Mouse (Mus musculus) gastrocnemius, adult 8-10 months (tissue): ENCODE measurements around the gene Angptl4. TPM values are rescaled to one million over a fixed set of nuclear protein-coding genes. Genes with fewer than 3 reads are reported as not detected.
"Not testable (repeated sequence)": the region's sequence is repeated elsewhere in the genome, so short reads cannot be mapped to it uniquely, and the experiment has no call there.

Experiments
- DNase-seq, 2 experiments: peaks; one replicate each; pipeline ENCODE4 v3.0.0; 2022; ENCODE audit warnings: low spot score in 2 of 2
- total RNA-seq, 4 experiments: library from RNA; stranded (reverse); gene quantifications; 2 replicates each; pipeline ENCODE4 v1.2.4; 2022

The Angptl4 gene
- total RNA-seq, 4 experiments from 2014 or later = 0.41 to 5.5 (median 3.0) TPM

- peak in 1 of 2 experiments; percentile 24 for DNase-seq
These were observed 25.4 kb downstream of the Angptl4 start for GRCm38 (mm10) chr17:33756108-33756790.

GRCm38 (mm10) chr17:33755418-33756107 is 26.1 kb downstream of the Angptl4 start:
- no peak for DNase-seq

- DNase-seq = no peak
These were observed 27.0 kb downstream of the Angptl4 start for GRCm38 (mm10) chr17:33754656-33755055.

DNA sequence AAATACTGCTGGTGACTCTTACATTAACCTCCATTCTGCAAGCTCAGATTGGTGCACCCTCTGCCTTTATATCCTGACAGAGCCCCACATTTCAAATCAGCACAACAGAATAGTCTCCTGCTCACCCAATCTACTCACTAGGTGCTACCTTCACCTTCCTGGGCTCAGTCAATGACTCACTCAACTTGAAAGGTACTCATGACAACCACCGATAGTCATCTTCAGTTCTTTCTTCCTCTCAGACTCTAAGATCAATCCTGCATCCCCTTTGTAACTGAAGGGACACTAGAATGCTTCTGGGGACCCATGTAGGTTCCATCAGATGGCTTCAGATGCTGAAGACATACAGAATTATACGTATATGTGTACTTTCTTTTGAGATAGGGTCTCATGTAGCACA is 29.3 kb downstream of the Angptl4 start:
- DNase-seq = no peak

DNA sequence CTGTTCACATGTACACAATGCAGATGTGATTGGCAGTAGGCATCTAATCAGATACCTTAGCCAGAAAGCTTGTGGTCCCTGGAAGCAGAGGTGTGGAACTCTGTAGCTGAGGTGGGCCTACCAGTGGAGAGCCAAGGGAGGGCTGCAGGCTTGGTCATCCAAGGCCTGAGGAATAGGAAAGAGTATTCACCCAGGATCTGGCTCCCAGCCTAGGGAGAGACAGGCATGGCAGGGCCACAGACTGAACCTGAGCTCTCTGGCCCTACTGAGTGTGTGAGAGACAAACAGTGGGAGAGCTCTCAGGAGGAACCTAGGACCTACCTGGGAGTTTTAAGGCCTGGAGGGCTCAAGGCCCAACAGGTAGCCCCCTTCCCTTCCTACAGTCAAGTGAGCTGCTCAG is 30.4 kb downstream of the Angptl4 start:
- DNase-seq = no peak

DNA sequence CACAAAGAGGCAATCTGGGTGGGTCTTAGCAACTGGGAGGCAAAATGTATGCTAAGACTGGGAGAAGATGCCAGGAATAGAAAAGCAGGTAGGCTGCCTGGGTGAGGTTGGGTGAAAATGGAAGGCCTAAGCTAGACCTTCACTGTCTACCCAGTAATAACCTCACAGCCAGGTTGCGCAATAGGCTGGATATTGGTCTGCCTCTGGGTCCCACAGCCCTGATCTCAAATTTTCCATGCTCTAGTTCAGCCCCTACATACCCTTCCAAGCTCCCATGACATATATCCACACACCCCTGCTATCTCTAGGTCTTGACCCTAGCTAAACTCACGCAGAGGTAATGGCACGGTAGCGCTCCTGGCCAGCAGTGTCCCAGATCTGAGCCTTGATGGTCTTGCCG is 32.2 kb downstream of the Angptl4 start:
- DNase-seq = no peak

GRCm38 (mm10) chr17:33746011-33746410 is 35.6 kb downstream of the Angptl4 start:
- DNase-seq = no peak

DNA sequence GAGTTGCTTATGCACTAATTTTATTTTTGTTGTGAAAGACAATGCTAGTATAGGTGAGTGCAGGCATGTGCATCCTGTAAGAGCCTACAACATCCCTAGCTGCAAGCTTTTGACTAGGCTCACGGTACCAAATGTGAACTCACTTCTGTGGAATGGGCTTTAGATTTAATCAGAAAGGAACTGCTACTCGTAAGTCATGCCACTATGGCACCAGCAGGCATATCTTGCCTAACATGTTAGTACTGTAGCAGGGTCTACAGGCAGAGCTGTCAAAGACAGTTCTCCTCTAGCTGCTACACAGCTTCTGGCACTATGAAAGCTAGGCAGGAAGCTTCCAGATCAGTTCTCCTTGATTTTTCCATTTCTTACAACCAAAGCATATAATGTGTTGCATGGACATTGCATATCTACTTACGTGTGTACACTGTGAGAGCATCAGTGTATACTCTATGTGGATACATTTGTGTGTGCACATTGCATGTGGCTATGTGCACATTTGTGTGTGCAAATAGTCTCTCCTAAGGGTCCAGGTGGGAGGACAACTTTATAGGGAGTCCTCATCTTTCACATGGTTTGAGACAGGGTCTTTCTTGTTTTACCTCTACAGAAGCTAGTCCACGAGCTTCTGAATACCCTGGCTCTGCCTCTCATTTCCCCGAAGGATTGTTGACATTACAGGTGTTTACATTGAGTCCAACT is 36.8 kb downstream of the Angptl4 start:
- no peak for DNase-seq

GRCm38 (mm10) chr17:33742420-33742819 is 39.2 kb downstream of the Angptl4 start:
- no peak for DNase-seq

DNA sequence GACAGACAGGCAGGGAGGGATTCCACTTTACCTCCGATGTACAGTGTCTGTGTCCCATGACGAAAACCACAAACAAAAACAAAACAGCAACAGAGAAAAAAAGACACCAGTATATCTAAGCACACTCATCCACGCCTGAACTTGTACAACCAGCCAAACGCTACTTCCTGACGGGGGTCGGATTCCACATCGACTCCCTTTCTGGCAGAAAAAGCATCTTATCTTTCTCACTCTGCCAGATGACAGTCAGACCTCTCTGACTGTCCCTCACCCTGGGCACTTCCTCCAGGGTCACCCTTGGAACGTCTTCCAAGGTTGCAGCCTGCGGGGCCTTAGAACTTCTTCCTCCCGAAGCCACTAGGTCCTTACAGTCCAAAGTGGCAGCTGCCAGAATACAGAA is 48.1 kb downstream of the Angptl4 start:
- DNase-seq = not testable (repeated sequence)

DNA sequence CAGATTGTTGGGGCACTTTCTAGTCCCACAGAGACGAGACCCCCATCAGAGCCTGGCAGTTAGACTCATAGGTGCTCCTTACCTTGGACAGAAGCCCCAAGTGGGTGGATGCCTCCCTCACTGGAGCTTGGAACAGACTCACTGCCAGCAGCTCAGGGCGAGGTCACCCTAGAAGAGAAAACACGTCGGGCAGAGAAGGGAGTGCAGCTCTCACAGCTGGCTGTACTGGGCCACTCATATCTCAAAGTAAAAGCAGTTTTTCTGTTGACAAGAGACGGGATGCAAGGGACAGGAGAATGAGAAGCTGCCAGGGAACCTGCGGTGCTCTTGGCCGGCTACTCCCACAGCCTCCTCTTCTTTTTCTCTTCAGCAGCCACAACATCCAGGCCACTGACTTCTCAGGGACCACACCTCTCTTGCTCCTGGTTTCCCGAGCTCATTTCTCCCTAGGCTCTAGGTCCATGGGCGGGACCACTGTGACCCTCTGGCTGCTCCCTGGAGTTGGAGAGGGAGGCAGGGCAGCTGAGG is 49.0 kb downstream of the Angptl4 start:
- not testable (repeated sequence) for DNase-seq

DNA sequence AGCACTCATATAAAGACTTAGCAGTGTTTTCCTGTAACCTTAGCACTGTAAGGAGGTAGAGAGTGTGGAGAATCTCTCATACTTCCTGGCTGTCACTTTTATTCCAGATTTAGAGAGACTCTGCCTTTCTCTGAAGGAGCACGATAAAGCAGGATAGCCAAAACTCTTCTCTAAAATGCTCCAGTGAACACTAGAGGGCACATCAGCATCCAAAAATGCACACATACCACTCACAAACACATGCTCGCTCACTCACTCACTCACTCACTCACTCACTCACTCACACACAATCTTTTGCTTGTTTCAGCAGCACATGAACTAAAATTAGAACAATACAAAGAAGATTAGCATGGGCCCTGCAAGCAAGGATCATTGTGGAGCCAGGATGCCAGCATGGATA is 52.4 kb downstream of the Angptl4 start:
- DNase-seq = no peak

DNA sequence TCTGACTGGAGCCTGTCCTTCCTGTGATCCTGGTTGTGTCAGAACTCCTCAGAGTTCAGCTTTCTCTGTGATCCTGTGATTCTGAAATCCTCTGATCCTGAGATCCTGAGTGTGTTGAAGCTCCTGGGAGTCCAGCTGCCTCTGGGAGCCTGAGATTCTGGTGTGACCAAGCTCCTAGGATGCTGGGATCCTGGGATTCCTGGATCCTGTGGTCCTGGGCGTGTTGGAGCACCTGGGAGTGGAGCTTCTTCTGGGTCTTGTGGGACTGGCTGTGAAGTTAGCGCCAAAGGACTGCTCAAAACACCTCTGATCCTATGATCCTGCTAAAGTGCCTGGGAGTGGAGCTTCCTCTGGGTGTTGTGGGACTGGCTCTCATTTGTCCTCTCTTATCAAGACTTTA is 53.2 kb downstream of the Angptl4 start:
- no peak for DNase-seq

Other genes starting within 250 kb of the Angptl4 start
- gene Myo1f, start 226.1 kb downstream of the Angptl4 start, total RNA-seq = 1 to 10 TPM in 1 of 4 experiments, under 1 TPM in 3; 0.07 to 2.0 (median 0.34) TPM
- gene Zfp414, start 152.7 kb downstream of the Angptl4 start, total RNA-seq = 1 to 10 TPM; 4.7 to 8.6 (median 6.3) TPM
- under 1 TPM in 2 of 4 experiments, not detected in 2; 0.15 to 0.24 TPM for gene Pram1, start 143.8 kb downstream of the Angptl4 start, total RNA-seq
- 10 to 100 TPM; 37.6 to 69.2 (median 57.2) TPM for gene Hnrnpm, start 95.0 kb downstream of the Angptl4 start, total RNA-seq
- 100 to 1,000 TPM in 1 of 4 experiments, 10 to 100 TPM in 3; 90.1 to 113 (median 96.7) TPM for gene March2, start 63.2 kb downstream of the Angptl4 start, total RNA-seq
- 100 to 1,000 TPM; 131 to 136 (median 133) TPM for gene Rab11b, start 21.3 kb downstream of the Angptl4 start, total RNA-seq
- 10 to 100 TPM; 12.4 to 17.4 (median 14.8) TPM for gene Kank3, start 28.7 kb upstream of the Angptl4 start, total RNA-seq
- 100 to 1,000 TPM; 634 to 807 (median 649) TPM for gene Rps28, start 42.7 kb upstream of the Angptl4 start, total RNA-seq
- gene Ndufa7, start 42.7 kb upstream of the Angptl4 start, total RNA-seq = 100 to 1,000 TPM; 371 to 396 (median 385) TPM
- 10 to 100 TPM; 16.3 to 18.0 (median 17.0) TPM for gene Cd320, start 61.3 kb upstream of the Angptl4 start, total RNA-seq
- gene Gm7029, start 92.0 kb upstream of the Angptl4 start, total RNA-seq = not detected
- gene Kifc1, start 108.8 kb upstream of the Angptl4 start, total RNA-seq = under 1 TPM in 3 of 4 experiments, not detected in 1; 0.19 to 0.56 (median 0.45) TPM
- not detected for gene Platr17, start 123.3 kb upstream of the Angptl4 start, total RNA-seq
- gene Daxx, start 127.6 kb upstream of the Angptl4 start, total RNA-seq = 10 to 100 TPM; 14.1 to 18.5 (median 16.1) TPM
- 10 to 100 TPM; 35.3 to 41.1 (median 38.3) TPM for gene Tapbp, start 134.1 kb upstream of the Angptl4 start, total RNA-seq
- 10 to 100 TPM; 14.5 to 18.7 (median 17.1) TPM for gene Zbtb22, start 134.1 kb upstream of the Angptl4 start, total RNA-seq
- 10 to 100 TPM; 20.3 to 26.3 (median 23.6) TPM for gene Rgl2, start 147.7 kb upstream of the Angptl4 start, total RNA-seq
- gene Pfdn6, start 158.5 kb upstream of the Angptl4 start, total RNA-seq = 10 to 100 TPM; 56.4 to 69.1 (median 64.0) TPM
- gene Wdr46, start 158.8 kb upstream of the Angptl4 start, total RNA-seq = 10 to 100 TPM in 1 of 4 experiments, 1 to 10 TPM in 3; 7.8 to 11.5 (median 8.7) TPM
- 1 to 10 TPM; 1.4 to 1.8 (median 1.5) TPM for gene B3galt4, start 169.7 kb upstream of the Angptl4 start, total RNA-seq
- gene Vps52, start 174.0 kb upstream of the Angptl4 start, total RNA-seq = 10 to 100 TPM; 32.0 to 34.6 (median 32.5) TPM
- 100 to 1,000 TPM; 380 to 500 (median 432) TPM for gene Rps18, start 174.2 kb upstream of the Angptl4 start, total RNA-seq
- 10 to 100 TPM; 34.2 to 57.8 (median 46.1) TPM for gene H2-K1, start 218.5 kb upstream of the Angptl4 start, total RNA-seq
- gene Ring1, start 242.8 kb upstream of the Angptl4 start, total RNA-seq = 10 to 100 TPM in 3 of 4 experiments, 1 to 10 TPM in 1; 9.8 to 15.6 (median 11.7) TPM
- 10 to 100 TPM; 83.6 to 90.2 (median 84.9) TPM for gene H2-Ke6, start 246.2 kb upstream of the Angptl4 start, total RNA-seq
- gene Slc39a7, start 249.9 kb upstream of the Angptl4 start, total RNA-seq = 10 to 100 TPM; 44.2 to 63.5 (median 49.3) TPM
- gene Rxrb, start 250.0 kb upstream of the Angptl4 start, total RNA-seq = 10 to 100 TPM; 36.8 to 39.3 (median 38.8) TPM